Mouse (Mus musculus) frontal cortex, adult (tissue): ENCODE measurements around the gene Pfdn6.
"Not testable (repeated sequence)": the region's sequence is repeated elsewhere in the genome, so short reads cannot be mapped to it uniquely, and the experiment has no call there.

Experiments
- ATAC-seq: cut with Nextera tagmentation; 2 replicates; pipeline ENCODE4 v1.9.2; 2017; ENCODE audit warnings: mild to moderate bottlenecking, moderate library complexity, mixed read lengths; ENCODE audit not compliant: low TSS enrichment

Pfdn6 gene

DNA sequence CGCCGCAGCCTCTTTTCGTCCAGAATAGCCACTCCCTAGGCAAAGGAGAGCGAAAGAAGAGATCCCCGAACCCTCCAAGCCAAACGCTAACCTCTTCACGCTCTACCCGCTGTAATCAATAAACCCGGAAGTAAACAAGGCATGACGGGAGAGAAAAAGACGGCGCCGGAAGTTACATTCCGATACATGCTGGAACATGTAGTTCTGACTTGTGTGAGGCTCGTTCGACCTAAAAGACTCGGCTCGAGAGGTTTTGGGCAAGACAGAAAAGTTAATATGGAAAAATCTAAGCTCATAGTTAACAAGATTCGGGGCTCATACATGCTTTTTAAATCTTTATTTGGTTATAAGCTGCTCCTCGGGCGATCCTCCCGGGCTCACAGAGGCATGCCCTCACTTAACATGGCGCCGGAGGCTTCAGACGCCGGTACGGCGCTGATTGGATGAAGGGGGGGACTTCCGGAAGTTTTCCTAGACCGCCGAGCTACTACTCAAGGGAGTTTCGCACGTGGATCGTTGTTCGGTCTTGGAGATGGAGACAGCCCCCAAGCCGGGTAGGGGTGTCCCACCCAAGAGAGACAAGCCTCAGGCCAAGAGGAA, at the start of gene Pfdn6, which contains the start of gene Wdr46:
Pfdn6 (minus strand) TSS at position 138 of the 600 bp plus-strand sequence.
Wdr46 (plus strand) TSS at position 455 of the 600 bp plus-strand sequence.
- peak; percentile 90 for ATAC-seq

DNA sequence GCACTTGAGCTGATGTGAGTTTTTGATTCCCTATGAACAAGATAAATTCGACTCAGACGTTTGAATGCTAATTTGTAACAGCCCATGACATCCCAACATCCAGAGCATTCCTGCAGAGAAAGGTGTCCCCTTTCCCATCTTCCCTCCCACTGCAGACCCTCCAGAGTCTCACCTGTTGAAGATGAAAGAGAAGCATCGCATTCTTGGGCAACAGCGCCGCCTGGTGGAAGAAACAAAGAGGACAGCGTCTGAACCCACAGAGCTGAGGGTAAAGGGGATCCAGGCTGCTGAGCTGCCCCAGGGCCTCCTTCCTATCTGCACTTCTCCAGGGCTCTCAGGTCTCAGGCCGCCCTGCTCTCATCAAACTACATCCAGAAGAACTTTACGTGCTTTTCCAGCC, 42.0 kb upstream of the Pfdn6 start:
- ATAC-seq = not testable (repeated sequence)

- peak; percentile 92 for ATAC-seq
Observed at GRCm38 (mm10) chr17:33981192-33981909, 41.2 kb upstream of the Pfdn6 start.

GRCm38 (mm10) chr17:33980181-33981035, 40.3 kb upstream of the Pfdn6 start:
- ATAC-seq = no peak

- ATAC-seq = no peak
Observed at GRCm38 (mm10) chr17:33979512-33980050, 39.4 kb upstream of the Pfdn6 start.

- peak; percentile 64 for ATAC-seq
Observed at GRCm38 (mm10) chr17:33978631-33979031, 38.5 kb upstream of the Pfdn6 start.

DNA sequence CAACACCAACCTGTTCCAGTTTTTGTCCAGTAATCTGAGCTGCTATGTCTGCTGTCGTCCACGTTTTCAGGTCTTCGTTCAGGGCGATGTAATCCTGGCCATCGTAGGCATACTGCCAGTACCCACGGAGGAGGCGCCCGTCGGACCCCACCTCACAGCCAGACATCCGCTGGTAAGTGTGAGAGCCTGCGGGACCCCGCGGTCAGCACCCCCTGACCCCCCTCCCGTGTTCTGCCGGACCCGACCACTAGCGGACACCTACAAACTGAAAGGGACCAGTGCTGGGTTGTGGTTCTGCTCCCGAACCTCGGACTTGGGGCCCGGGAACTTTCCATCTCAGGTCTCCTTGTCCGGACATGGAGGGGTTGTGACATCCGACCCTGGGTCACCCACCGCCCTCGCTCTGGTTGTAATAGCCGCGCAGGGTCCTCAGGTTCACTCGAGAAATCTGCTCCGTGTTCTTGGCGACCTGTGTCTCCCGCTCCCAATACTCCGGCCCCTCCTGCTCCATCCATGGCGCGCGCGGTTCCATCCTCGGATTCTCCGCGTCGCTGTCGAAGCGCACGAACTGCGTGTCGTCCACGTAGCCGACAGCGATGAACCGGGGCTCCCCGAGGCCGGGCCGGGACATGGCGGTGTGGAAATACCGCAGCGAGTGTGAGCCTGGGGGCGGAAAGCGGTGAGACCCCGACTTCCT, 37.9 kb upstream of the Pfdn6 start:
- ATAC-seq = no peak

DNA sequence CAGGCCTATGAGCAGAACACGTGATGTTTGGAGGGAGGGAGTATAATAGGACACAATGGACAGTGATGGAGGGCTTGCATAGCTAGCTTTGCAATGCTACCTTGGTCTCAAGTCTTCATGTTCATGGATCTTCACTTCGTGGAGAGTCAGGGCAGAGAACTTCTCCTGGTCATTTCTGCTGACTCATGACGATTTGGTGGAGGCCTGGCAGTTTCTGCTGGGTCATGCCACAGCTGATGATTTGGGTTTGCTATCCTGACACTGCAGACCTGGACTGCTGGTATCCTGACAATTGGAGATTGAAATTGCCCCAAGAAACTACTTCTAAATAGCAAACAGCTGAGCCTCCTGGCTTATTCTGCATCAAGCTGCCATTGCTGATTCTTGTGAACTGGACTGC, 33.4 kb upstream of the Pfdn6 start:
- ATAC-seq = no peak

- no peak for ATAC-seq
Observed at GRCm38 (mm10) chr17:33972691-33973090, 32.5 kb upstream of the Pfdn6 start.

GRCm38 (mm10) chr17:33969394-33969793, 29.3 kb upstream of the Pfdn6 start:
- ATAC-seq = no peak

DNA sequence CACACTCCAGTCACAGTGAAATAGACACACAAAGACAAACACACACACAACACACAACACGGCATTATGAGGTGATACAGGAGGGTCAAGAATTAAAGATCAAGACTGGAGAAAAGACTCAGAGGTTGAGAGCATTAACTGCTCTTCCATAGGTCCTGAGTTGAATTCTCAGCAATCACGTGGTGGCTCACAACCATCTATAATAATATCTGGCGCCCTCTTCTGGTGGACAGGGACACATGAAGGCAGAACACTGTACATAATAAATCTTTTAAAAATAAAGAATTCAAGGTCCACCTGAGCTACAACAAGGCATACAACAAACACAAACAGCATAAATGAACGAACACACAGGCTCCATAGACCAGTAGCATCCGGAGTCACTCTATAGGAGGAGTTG, 28.8 kb upstream of the Pfdn6 start:
- no peak; the same call in 1 of the 2 replicates for ATAC-seq

DNA sequence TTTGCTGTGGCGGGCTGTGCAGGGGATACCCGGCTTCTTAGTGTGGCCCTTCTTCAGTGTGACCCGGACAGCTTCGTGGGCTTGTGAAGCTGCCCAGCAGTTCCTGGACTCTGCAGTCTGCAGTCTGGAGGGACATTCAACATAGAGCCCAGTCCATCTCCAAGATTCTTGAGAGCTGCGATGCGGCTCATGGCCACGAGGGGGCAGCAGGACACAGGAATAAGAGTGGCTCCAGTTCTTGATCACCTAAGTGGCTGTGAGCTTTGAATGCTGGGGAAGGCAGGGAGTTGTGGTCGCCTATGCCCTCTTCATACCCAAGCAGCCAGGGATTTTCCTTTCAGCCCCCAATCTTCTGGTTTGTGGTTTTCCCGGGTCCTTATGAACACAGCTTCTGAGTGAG, 28.3 kb upstream of the Pfdn6 start:
- peak; percentile 69 for ATAC-seq

DNA sequence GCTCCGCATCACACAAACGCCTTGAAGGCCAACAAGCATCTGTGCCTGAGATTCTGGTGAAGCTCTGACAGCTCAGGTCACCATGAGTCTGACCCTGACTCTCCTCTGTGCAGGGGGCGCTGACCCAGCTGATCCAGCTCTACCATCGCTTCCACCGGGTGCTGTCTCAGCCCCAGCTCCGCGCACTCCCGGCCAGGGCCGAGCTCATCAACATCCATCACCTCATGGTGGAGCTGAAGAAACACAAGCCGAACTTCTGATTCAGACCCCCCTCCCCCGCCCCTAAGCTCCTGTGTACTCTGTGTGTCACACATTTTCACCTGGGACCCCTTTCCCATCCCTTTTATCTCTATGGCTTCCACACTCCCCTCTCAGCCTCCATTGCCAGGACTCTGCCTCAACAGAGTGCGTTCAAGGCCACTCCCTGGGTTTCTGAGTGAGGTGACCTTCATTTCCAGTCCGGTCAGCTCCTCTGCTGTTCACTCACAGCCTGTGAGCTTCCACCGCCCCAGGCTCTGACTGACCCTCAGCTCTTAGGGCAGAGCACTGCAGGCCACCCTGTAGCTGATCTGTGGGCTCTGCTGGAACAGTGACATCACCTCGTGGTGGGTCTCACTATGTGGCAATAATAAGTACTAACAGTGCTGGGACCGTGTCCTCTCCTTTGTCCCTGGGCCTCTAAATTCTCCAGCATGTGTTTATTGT, 25.9 kb upstream of the Pfdn6 start:
- ATAC-seq = no peak

DNA sequence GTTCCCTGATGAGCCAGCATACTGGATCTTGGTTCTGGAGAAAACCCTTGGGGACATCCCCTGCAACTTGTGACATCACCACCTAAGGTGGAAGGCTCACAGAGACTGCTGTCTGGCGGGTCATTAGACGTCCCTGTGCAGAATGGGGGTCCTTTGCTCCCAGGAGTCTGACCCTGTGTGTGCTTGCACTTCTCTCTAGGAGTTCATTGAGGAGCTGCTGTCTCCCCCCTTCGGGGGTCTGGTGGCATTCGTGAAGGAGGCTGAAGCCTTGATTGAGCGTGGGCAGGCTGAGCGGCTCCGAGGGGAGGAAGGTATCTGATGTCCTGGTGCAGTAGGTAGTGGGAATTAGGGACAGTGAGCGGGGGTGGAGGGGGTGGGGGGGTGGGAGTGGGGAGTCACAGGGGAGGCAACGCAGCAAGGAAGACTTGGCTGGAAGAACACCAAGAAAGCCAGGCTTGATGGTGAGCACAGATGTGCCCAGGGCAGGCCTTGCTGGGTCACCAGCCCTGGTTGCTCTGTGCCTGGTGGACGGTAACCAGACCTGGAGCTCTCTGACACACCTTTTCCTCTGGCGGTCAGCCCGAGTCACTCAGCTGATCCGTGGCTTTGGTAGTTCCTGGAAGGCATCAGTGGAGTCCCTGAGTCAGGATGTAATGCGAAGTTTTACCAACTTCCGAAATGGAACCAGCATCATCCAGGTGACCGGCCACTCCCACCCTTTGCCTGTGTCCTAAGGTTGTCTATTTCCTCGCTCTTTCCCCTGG, 25.1 kb upstream of the Pfdn6 start:
- ATAC-seq = no peak

- no peak for ATAC-seq
Observed at GRCm38 (mm10) chr17:33962876-33963275, 22.7 kb upstream of the Pfdn6 start.

GRCm38 (mm10) chr17:33959948-33960347, 19.8 kb upstream of the Pfdn6 start:
- no peak for ATAC-seq

GRCm38 (mm10) chr17:33959135-33959534, 19.0 kb upstream of the Pfdn6 start:
- ATAC-seq = no peak

DNA sequence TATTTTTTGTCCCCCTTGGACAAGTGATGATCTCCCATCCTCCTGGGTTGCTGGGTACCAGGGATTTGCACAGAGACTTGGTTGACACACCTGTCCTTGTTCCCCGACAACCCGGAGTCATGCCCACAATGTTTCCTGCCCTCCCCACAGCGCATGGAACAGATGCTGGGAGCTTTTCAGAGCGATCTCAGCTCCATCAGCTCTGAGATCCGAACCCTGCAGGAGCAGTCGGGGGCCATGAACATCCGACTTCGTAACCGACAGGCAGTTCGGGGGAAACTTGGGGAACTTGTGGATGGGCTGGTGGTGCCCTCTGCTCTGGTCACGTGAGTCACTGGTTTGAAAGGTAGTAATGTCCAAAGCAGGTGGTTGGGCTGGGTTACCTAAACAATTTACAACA, 18.3 kb upstream of the Pfdn6 start:
- no peak for ATAC-seq

DNA sequence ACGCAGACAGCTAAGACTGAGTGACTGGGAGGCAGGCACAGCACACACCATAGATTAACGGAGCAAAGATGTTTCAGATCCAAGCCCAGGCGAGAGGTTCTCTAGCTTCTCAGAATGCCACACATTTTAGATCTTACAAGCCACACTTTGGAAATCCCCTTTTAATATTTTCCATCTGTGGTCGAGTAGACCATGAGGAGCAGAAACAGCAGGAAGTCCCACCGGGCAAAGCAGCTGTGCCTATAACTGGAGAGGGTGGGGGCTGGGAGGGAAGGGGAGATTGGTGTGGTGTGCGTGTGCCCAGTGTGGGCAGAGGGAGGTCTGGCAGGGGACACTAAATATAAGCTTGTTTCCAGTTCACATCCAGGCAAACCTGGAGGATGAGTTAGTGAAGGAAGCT, 17.4 kb upstream of the Pfdn6 start:
- no peak for ATAC-seq

DNA sequence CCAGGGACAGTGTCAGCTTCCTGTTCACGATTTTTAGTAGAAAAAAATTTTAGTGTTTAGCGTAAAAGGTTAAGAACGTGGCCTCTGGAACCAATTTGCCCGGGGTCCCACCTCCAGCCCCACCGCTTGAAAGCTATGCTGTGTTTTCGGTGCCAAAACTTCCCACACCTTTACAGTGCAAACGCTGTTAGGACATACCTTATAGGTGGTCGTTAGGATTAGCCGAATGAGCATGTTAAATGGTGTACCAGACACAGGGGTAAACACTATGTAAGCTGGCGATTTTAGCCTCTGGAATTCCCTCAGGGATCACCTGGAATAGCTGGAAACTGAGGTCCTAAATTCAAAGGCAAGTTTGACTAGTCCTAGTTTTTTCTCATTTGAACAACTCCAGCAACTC, 16.2 kb upstream of the Pfdn6 start:
- no peak for ATAC-seq
